ENCODE assay signal across 8 mouse cellular contexts in genomic region chr13:48782727-48783725, GRCm38 (mm10).
DNase-seq lines count a peak whose midpoint lies in the region; ATAC-seq lines count a peak whose summit lies in the region.

No protein-coding gene starts in this region.

- WGBS in hindbrain, embryonic 10.5 days, result 48% methylated on average over 27 of the region's 27 CpGs
- 38% methylated on average over 27 of the region's 27 CpGs for WGBS in hindbrain, embryonic 16.5 days
- 39% methylated on average over 27 of the region's 27 CpGs for WGBS in forebrain, embryonic 14.5 days

- no peaks in the 10 kb centered on the region for H3K9me3 ChIP-seq in hindbrain, embryonic 10.5 days
- no peaks in the 10 kb centered on the region for H3K9me3 ChIP-seq in hindbrain, embryonic 16.5 days (ENCODE audit: control insufficient read depth, low read length)
- H3K9me3 ChIP-seq in forebrain, embryonic 14.5 days (replicated peaks; ENCODE audit: control insufficient read depth, low read length), result no peaks in the 10 kb centered on the region

- H3K4me2 ChIP-seq in hindbrain, embryonic 16.5 days (ENCODE audit: low read length), result no peak overlapping the region
- no peak overlapping the region for H3K4me2 ChIP-seq in forebrain, embryonic 14.5 days (ENCODE audit: low read length)

- H3K36me3 ChIP-seq in hindbrain, embryonic 10.5 days, result no peaks in the 10 kb centered on the region
- no peaks in the 10 kb centered on the region for H3K36me3 ChIP-seq in hindbrain, embryonic 16.5 days (ENCODE audit: control insufficient read depth, insufficient read depth, low read length)
- no peaks in the 10 kb centered on the region for H3K36me3 ChIP-seq in forebrain, embryonic 14.5 days (ENCODE audit: control insufficient read depth, insufficient read depth, low read length)

- no peak for ATAC-seq in hindbrain, embryonic 16.5 days
- ATAC-seq in forebrain, embryonic 14.5 days, result 0 out of 2 replicates have a peak, but pooled peaks have one; percentile 40
- ATAC-seq in megakaryocyte, adult 5-6 weeks (ENCODE audit: poor library complexity, severe bottlenecking), result 0 out of 2 replicates have a peak, but pooled peaks have one; percentile 35

- H3K4me1 ChIP-seq in hindbrain, embryonic 10.5 days (replicated peaks), result peaks cover 32% of the 10 kb centered on the region
- H3K4me1 ChIP-seq in hindbrain, embryonic 16.5 days (ENCODE audit: control insufficient read depth, insufficient read depth, low read depth, low read length), result peaks cover 2% of the 10 kb centered on the region
- H3K4me1 ChIP-seq in forebrain, embryonic 14.5 days (ENCODE audit: control insufficient read depth, insufficient read depth, low read length), result peaks cover 7% of the 10 kb centered on the region; the same call in 1 of the 2 replicates

- no peak overlapping the region for H3K4me3 ChIP-seq in hindbrain, embryonic 10.5 days
- no peak overlapping the region for H3K4me3 ChIP-seq in hindbrain, embryonic 16.5 days (ENCODE audit: low read length)
- no peak overlapping the region for H3K4me3 ChIP-seq in forebrain, embryonic 14.5 days (ENCODE audit: low read depth, low read length)

- DNase-seq in hindbrain, embryonic 10.5 days (ENCODE audit: low spot score), result no peak
- DNase-seq in forebrain, embryonic 14.5 days (ENCODE audit: low spot score), result peak; percentile 56
- DNase-seq in kidney, postnatal 36 days, result peak; percentile 56 to 60
- no peak for DNase-seq in natural killer cell, adult 2 months (ENCODE audit: low spot score in 2 of 2)
- no peak for DNase-seq in cerebellum, adult 9-10 months
- DNase-seq in layer of hippocampus, postnatal 25 days (ENCODE audit: extremely low spot score in 1 of 2, low spot score in 1 of 2), result no peak

- H3K9ac ChIP-seq in hindbrain, embryonic 16.5 days (ENCODE audit: low read depth, low read length), result no peak overlapping the region
- H3K9ac ChIP-seq in forebrain, embryonic 14.5 days (ENCODE audit: low read length), result no peak overlapping the region

- peaks cover 5% of the 10 kb centered on the region; the same call in 1 of the 2 replicates for H3K27me3 ChIP-seq in hindbrain, embryonic 10.5 days (ENCODE audit: insufficient read depth, poor library complexity, severe bottlenecking)
- no peaks in the 10 kb centered on the region for H3K27me3 ChIP-seq in hindbrain, embryonic 16.5 days (replicated peaks; ENCODE audit: control insufficient read depth, insufficient read depth, low read length)
- H3K27me3 ChIP-seq in forebrain, embryonic 14.5 days (replicated peaks; ENCODE audit: control insufficient read depth, insufficient read depth, low read length), result no peaks in the 10 kb centered on the region

- peak overlapping the region; percentile 56 for H3K27ac ChIP-seq in hindbrain, embryonic 10.5 days
- H3K27ac ChIP-seq in hindbrain, embryonic 16.5 days (ENCODE audit: low read depth, low read length), result no peak overlapping the region
- no peak overlapping the region for H3K27ac ChIP-seq in forebrain, embryonic 14.5 days (ENCODE audit: low read depth, low read length)

Comparison
In these comparisons a context has a peak if more than half of its experiments do, and no peak if none do; other contexts are left out.
1. DNase-seq: peak in forebrain, embryonic 14.5 days (single experiment) and kidney, postnatal 36 days (2 of 2); none in hindbrain, embryonic 10.5 days (single experiment), natural killer cell, adult 2 months (0 of 2), cerebellum, adult 9-10 months (single experiment) and layer of hippocampus, postnatal 25 days (0 of 2).